Mouse (Mus musculus): ENCODE measurements around the gene Dcaf4.

The Dcaf4 gene

GRCm38 (mm10) chr12:83543997-83544396 lies 23.7 kb downstream of the Dcaf4 start:
- no peak for DNase-seq (ENCODE audit: low read depth, low spot score)

GRCm38 (mm10) chr12:83544791-83545190 lies 24.5 kb downstream of the Dcaf4 start:
- peak; percentile 83 for DNase-seq (ENCODE audit: low read depth, low spot score)

DNA sequence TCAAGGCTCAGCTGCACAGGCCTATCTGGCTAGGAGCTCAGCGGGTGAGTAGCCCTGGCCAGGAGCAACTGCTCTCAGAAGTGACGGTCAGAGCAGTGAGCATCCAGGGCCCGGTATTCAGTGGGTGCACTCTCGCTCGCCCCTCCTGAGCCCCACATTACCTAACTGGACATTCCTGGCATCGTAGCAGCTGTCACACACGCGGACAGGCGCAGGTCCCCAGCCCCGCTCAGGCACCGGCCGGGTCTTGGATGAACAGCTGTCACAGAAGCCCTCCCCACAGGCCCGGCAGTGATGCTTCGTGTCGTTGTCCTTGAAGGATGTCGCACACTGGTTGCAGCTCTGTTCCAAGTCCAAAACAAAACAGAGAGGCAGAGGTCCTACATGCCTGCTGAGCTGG lies 31.0 kb downstream of the Dcaf4 start:
- DNase-seq (ENCODE audit: low read depth, low spot score) = no peak

DNA sequence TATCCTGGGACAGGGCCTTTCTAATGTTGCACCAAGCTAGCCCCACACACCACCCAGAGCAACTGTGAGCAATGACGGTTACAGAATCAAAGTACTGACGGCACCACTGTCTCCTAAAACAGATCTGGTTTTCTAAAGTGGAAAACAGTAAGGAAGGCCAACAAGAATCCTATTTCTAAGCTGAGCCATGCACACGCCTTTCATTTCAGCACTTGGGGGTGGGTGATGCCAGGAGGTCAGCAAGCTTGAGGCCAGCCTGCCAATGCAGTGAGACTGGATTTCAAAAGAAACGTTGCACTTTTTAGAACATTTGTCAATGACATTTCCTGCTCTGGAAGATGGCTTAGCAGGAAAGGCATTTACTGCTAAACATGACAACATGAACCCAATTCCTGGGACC lies 33.5 kb downstream of the Dcaf4 start:
- peak; percentile 71 for DNase-seq (ENCODE audit: low read depth, low spot score)

GRCm38 (mm10) chr12:83555605-83556004 lies 35.3 kb downstream of the Dcaf4 start:
- DNase-seq (ENCODE audit: low read depth, low spot score) = no peak

GRCm38 (mm10) chr12:83558496-83558895 lies 38.2 kb downstream of the Dcaf4 start:
- DNase-seq (ENCODE audit: low read depth, low spot score) = peak; percentile 44

DNA sequence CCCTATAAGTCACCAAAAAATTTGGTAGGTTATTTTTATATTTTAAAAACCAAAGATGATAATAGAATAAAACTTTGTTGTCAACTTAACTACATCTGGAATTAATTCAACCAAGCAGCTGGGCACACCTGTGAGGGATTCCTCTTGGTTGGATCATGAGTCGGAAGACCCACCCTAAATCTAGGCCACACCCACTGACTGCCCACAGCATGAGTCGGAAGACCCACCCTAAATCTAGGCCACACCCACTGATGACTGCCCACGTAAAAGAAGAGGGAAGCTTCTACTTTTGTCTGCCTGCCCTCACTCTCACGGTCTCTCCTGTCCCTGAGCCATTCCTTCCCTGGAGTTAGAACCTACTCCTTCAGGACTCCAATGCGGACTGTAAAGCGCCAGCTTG lies 39.9 kb downstream of the Dcaf4 start:
- no peak for DNase-seq (ENCODE audit: low read depth, low spot score)

- DNase-seq (ENCODE audit: low read depth, low spot score) = no peak
Observed at GRCm38 (mm10) chr12:83562589-83562988, 42.3 kb downstream of the Dcaf4 start.

DNA sequence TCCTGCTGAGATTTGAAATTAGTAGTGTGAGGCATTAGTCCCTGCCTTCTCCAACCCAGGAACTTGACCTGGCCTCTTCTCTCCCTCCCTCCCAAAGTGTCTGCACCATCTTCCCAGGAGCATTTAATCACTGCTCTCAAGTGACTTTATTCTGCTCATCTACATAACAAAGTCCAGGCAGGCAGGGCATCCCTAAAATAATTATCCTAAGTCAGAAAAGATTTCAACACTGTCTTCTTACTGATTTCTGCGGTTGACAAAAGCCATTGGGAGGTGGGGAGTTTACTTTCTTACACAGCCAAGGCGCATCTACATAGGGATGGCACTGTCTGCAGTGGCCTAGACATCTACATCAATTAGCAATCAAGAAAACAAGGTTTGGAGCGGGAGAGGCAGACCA lies 49.6 kb downstream of the Dcaf4 start:
- DNase-seq (ENCODE audit: low read depth, low spot score) = no peak

DNA sequence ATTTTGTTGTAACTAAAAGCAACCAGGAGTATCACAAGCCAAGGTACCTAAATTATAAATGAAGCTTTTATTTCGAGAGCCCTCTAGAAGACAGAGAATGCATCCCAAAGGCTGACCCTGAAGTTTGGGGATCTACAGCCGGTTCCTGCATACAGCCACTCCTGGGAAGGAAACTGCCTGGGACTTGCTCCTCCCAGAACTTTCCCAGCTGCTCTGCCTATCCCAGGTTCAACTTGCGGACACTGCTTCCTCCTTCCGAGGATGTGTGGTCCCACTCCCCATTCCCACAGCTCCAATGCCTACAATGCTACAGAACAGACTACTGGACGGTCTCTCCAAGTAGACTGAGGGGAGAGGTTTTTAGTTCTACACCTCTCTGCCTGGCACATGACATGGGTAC lies 52.5 kb downstream of the Dcaf4 start:
- no peak for DNase-seq (ENCODE audit: low read depth, low spot score)

GRCm38 (mm10) chr12:83577445-83577844 lies 57.2 kb downstream of the Dcaf4 start:
- no peak for DNase-seq (ENCODE audit: low read depth, low spot score)

DNA sequence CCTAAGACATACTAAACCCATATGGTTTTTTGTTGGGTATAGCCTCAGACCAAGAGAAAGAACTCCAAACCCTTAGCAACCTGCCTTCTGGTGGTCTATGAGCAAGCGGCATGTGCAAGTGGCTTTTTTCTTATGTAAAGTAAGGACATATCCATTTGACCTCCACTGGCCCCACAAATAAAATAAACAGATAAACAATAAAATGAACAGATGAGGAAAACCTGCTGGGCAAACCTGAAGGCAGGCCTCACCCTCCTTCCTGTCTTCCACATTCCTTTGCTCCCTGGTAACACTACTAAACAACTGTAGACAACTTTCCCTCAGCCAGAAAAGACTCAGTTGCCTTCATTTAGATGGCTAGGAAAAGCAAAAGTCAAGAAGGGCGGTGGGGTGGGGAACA lies 58.1 kb downstream of the Dcaf4 start:
- DNase-seq (ENCODE audit: low read depth, low spot score) = no peak

DNA sequence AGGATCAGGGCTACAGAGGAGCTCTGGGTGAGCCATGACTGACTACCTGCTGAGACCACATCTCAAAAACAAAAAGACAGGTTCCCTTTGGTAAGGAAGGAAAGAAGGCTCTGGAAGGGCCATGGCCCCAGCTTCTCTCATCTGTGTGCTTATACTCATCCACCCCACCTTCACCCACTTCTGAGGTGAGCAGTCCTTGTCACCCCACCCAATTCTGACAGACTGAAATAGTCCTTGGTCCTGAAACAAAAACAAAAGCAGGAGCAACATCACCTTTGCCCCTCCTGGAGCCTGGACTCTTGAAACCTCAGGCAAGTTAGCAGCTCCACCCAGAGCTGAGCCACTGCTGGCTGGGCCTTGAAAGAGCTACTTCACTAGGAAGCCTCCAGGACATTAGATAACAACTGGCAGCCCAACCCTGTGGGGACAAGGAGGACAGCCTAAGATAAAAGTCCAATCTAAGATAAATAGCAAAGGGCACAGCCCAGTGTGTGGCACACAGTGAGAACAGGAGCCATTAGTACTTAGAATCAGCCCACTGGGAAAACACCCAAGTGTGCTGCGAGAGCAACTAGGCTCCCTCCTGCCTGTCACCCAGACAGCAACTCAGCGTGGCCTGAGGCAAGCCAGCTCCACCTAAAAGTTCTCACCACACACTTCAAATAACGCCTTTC lies 58.8 kb downstream of the Dcaf4 start:
- DNase-seq (ENCODE audit: low read depth, low spot score) = peak; percentile 57

DNA sequence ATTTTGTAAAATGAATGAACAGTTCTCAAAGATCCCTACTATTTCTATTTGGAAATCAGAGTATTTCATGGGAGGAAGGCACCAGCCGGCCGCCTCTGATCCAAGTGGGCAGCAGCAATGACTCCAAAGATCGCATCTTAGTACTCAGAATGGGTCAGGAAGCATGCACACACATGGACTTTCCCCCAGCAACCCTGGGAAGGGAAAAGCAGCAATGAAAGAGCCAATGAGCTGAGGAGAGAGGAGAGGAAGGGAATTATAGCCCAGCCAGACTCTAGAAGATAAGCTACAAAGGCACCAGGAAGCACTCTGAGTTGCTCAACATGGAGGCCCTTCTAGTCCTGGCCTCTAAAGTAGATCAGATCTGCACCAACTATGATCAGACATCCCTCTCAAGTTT lies 60.0 kb downstream of the Dcaf4 start:
- no peak for DNase-seq (ENCODE audit: low read depth, low spot score)

DNA sequence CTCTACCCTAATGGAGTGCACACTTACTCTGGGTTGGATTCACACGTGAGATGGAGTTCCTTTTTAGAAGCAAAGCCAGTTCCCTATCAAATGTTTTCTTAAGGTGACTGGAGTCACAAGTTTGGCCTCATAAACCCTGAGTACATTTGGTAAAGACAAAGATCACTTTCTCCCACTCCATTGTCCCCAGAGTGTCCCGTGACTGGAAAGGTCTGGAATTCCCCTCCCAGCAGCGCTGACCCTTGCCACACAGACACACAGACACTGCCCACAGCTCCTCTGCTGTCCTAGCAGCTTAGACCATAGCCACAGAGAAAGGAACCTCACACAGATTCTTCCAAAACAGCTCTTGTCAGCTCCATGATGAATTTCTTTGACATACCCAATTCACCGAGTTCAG lies 61.8 kb downstream of the Dcaf4 start:
- DNase-seq (ENCODE audit: low read depth, low spot score) = no peak

- DNase-seq (ENCODE audit: low read depth, low spot score) = no peak
Observed at GRCm38 (mm10) chr12:83582747-83583146, 62.5 kb downstream of the Dcaf4 start.

- DNase-seq (ENCODE audit: low read depth, low spot score) = no peak
Observed at GRCm38 (mm10) chr12:83586628-83587027, 66.4 kb downstream of the Dcaf4 start.
